ENCODE assay signal across 10 mouse cellular contexts in the genomic region with DNA sequence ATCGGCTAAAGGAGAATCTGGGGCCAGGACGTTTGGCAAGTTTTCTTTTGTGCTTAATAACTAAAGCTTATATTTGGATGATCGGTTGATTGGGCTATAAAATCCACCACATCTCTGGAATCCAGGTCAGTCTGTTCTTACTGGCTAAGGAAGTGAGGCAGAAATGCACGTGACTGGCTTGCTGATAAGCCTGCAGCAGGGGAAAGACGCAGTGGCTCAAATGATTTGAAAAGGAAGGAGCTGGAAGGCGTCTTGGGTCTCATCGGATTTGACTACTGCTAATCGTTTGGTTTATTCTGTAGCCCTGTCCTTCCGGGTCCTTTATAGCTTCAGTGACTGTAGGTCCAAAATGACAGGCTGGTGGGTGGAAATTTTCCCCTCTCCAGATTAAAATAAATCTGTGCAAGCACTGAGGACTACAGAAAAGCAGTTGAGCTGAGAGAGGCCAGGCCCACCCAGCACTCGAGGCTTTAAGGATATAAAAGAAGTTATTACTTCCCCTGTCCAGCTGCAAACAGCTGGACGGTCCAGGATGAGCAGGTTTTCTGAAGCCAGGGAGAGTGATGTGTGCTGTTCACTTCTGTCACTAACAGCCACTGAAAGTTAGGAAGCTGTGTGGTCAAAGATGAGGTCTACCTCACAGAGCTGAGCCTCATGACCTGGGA. TPM values are rescaled to one million over a fixed set of nuclear protein-coding genes. Genes with fewer than 3 reads are reported as not detected.
A peak's percentile ranks its signal among the peaks of the same experiment; 100 is the strongest.
DNase-seq lines count a peak whose midpoint lies in the region; TF ChIP-seq lines count a peak whose summit lies in the region.
"Had no signal": no experiment of that assay in that cellular context is flagged by ENCODE, and none has a peak within 500 bp of the region (broad histone marks: within the 10 kb centered on the region; RNA-seq: fewer than 3 reads in every experiment).

No protein-coding gene starts in this region.

- intact Hi-C loops in left cerebral cortex, adult 2 months (cut with DNase I) = loop anchor here (5.0 kb wide), 1 partner anchor 102 kb away; no protein-coding TSS in a partner anchor
- intact Hi-C loops in left cerebral cortex, postnatal 14 days (cut with DNase I) = loop anchor here (2.0 to 10.0 kb wide), 2 partner anchors 115 to 531 kb away; a partner anchor contains a TSS
- intact Hi-C loops in gastrocnemius, adult 2 months (cut with DNase I) = loop anchor here (5.0 kb wide), 1 partner anchor 223 kb away; no protein-coding TSS in a partner anchor

- H3K4me3 ChIP-seq in left cerebral cortex, adult 2 months = no peak overlapping the region
- no peak overlapping the region for H3K4me3 ChIP-seq in gastrocnemius, adult 2 months

- no peak for TF ChIP-seq CTCF in left cerebral cortex, adult 2 months (IDR thresholded peaks at IDR 0.05)
- TF ChIP-seq CTCF in gastrocnemius, adult 2 months (IDR thresholded peaks at IDR 0.05) = no peak

- peak in 1 of 2 experiments; percentile 24 for DNase-seq in left cerebral cortex, adult 2 months (ENCODE audit: extremely low spot score in 1 of 2, low spot score in 2 of 2)
- DNase-seq in left cerebral cortex, adult 11 months (ENCODE audit: low spot score) = no peak
- peak; percentile 26 for DNase-seq in heart, postnatal 4 days
- peak; percentile 49 to 53 for DNase-seq in left cerebral cortex, postnatal 14 days (ENCODE audit: low spot score in 2 of 2)
- DNase-seq in right cerebral cortex, postnatal 25 days = peak; percentile 26
- no peak for DNase-seq in ovary, postnatal 10 days (ENCODE audit: low spot score)
- no peak for DNase-seq in gastrocnemius, adult 2 months
- DNase-seq in testis, postnatal 10 days (ENCODE audit: low spot score) = no peak
- DNase-seq: gastrocnemius, postnatal 14 days; thymus, postnatal 36 days had no signal

- peak overlapping the region; percentile 69 for H3K27ac ChIP-seq in left cerebral cortex, adult 2 months
- no peak overlapping the region for H3K27ac ChIP-seq in gastrocnemius, adult 2 months

RNA-seq across cellular contexts. Expression of a gene that starts 57.7 kb away (rescaled TPM):
- under 1 TPM; 0.48 to 0.63 TPM for total RNA-seq in left cerebral cortex, adult 2 months (2021)
- total RNA-seq in heart, postnatal 4 days (2021) = under 1 TPM; 0.45 to 0.47 TPM
- total RNA-seq in left cerebral cortex, postnatal 14 days (2021) = under 1 TPM; 0.70 to 0.82 TPM
- not detected for total RNA-seq in gastrocnemius, adult 2 months (2021)

Comparison
In these comparisons a context has a peak if more than half of its experiments do, and no peak if none do; other contexts are left out.
1. DNase-seq: peak in heart, postnatal 4 days (single experiment), left cerebral cortex, postnatal 14 days (2 of 2) and right cerebral cortex, postnatal 25 days (single experiment); none in left cerebral cortex, adult 11 months (single experiment), ovary, postnatal 10 days (single experiment), gastrocnemius, adult 2 months (single experiment) and testis, postnatal 10 days (single experiment).